Mouse (Mus musculus): Measurements from ENCODE around the gene Ppdpf.

- TF ChIP-seq CTCF (IDR thresholded peaks at IDR 0.05; ENCODE audit: low read depth) = no peak
- no peak for TF ChIP-seq EP300 (IDR thresholded peaks at IDR 0.05; ENCODE audit: low read depth)
These were observed 18.6 kb downstream of the Ppdpf start for GRCm38 (mm10) chr2:181205678-181206077.

Measured in liver, embryonic 14.5 days (tissue).